Mouse (Mus musculus) neutrophil, adult 5-6 weeks (primary cell): ENCODE measurements around the gene S100a4. TPM values are rescaled to one million over a fixed set of nuclear protein-coding genes. Genes with fewer than 3 reads are reported as not detected.

Experiments used
- ATAC-seq: fragments of 151-379, 151-347 bp; 2 replicates; pipeline ENCODE4 v1.8.0; 2017; ENCODE audit warnings: mild to moderate bottlenecking, moderate TSS enrichment; ENCODE audit not compliant: insufficient number of reproducible peaks, poor library complexity, low FRiP score, severe bottlenecking; ENCODE audit errors: extremely low read depth
- total RNA-seq: library from RNA; stranded (forward); fragments of 200-1000 nt; gene quantifications from 2 replicates; pipeline ENCODE4 v1.2.3, GENCODE M21; 2017

Gene S100a4
- total RNA-seq, 1 experiment from 2014 or later, result 95.9 TPM

DNA sequence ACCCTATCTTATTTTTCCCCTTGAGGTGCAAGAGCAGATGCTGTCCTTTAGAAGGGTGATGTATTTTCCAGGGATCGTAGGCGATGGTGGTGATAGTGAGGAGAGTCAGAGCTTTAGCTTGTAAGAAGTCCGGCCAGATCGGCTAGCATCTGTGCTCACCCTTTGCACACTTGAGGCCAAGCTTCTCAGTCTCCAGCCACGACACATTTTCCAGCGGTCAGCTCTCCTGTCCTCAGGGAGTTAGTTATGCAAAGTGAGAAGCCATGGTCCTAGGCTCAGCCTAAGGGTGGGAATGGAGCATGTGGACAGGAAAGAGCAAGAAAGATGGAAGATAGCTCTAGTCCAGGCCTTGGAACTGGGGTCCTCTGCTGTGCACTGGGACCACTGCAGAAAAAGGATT, 6.8 kb upstream of the S100a4 start:
- no peak for ATAC-seq

DNA sequence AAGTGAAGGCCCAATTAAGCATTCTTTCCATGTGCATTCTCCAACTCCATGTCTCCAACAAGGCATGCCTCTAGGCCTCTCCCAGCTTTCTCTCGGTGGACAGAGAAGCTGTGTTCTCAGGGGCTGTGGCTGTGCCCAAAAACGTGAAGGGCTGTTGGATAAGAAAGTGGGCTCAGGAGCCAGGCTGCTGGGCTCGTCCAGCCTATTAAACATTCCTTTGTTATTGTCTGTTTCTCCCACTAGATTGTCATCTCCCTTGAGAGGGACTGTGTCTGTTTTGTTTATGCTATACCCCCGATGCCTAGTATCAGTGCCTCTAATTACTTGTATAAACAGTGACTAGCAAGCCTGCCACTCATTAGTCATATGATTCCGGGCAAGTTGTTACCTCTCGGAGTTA, 5.8 kb upstream of the S100a4 start:
- no peak for ATAC-seq

DNA sequence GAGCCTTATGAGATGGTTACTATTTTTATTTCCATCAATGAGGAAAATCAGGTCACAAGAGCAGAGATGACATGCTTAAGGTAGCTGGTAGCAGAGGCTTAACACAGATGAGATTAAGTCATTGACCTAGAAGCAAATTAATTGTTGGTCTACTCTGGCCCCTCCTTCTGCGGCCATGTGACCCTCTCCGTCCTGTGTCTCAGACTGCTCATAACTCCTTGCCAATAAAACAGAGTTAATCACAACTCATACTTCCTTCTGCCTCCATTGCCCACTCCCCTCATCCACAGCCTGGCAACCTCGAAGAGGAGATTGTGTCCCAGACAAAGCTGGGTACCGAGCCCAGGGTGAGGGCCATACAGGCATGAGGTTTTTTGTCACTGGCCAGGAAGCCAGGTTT, 5.4 kb upstream of the S100a4 start:
- no peak for ATAC-seq

DNA sequence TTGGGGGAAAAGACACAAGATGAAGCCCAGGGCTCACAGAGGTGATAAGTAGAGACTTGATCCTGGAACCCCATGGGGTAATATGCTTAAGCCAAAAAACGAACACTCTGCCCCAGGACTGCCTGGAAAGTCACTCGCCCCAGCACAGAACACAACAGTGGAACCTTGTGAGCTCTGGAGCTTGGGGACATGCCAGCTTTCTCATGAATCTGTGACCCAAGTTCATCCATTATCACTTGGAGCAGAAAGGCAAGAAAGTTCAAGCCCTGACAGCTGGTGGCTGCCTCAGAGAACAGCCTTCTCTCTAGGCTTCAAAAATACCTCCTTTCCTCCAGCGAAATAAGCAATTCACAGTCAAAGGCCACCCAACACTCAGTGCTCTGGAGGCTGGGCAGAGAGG, 4.2 kb upstream of the S100a4 start:
- ATAC-seq, result no peak

DNA sequence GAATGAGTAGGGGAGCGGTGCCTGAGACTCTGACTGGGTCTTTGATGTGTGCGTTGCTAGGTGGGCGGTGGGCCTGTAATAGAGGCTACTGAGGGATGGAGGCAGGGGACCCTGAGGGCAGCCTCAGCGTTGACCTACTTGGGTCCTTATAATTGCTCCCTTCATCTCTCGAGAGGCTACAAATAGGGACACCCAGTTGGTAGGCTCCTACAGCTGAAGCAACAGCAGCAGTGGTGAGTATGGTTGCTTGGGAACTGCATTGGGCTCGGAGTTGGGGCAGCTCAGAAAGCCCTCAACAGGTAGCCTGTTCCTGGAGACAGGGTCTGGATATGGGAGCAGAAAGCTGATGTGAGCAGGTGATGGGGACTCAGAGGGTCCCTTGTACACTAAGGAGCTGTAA, 3.5 kb upstream of the S100a4 start:
- no peak for ATAC-seq

DNA sequence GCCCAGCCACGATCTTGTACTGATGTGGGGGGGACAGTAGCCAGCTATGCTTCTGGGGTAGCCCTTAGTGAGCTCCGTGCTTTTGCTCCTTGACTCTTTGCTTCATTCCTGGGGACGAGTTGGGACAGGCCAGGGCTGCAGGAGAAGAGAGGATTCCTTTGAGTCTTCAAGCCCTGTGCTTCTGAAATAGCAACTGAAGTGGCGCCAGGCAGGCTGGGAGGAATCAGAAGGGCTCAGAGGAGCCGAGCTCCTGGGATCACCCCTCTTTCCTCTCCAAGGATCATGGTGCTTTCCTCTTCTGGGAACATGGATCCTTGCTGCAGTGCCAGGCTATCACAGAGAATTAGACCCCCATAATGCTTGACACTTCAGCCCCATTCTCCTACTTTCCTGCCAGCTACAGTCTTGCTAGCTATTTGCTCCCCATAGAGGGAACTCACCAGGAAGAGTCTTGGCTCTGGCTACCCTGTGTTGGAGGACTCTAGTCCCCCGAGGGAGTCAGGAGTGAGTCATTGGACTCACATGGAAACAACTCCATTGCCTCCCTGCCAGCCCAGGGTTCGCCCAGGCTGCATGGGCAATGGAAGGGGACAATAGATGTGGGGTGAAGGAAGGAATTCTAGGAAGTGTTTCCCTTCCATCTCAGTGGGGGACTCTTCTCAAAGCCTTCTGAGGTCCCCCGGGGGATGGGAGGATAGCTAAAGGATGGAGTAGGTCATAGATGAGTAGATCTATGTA, 2.9 kb upstream of the S100a4 start:
- ATAC-seq, result no peak

DNA sequence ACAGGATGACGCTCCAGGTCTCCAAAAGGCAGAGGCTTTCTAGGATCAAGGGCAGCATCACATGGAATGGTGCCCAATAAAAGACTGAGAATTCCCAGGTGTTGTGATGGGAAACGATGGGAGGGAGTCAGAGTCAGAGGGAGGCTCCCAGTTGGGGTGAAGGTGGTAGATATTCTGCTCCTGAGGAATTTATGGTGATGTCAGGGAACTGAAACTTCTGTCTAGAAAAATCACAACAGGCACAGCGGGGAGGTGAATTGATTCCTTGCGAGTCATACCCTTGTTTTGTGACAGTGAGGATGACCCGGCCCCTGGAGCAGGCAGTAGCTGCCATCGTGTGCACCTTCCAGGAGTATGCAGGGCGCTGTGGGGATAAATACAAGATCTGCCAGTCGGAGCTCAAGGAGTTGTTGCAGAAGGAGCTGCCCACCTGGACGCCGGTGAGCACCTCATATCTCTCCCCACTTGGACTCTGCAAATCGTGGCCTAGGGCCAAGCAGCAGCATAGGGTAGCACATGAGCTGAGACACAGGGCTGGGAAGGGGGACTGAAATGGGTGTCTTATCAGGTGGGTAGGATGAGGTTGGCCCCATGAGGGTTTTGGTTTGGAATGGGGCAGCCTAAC, 2.0 kb upstream of the S100a4 start, which contains the start of gene Gm42674:
TSS of gene Gm42674 (plus strand) at position 419 of the 625 bp plus-strand sequence.
- no peak for ATAC-seq

DNA sequence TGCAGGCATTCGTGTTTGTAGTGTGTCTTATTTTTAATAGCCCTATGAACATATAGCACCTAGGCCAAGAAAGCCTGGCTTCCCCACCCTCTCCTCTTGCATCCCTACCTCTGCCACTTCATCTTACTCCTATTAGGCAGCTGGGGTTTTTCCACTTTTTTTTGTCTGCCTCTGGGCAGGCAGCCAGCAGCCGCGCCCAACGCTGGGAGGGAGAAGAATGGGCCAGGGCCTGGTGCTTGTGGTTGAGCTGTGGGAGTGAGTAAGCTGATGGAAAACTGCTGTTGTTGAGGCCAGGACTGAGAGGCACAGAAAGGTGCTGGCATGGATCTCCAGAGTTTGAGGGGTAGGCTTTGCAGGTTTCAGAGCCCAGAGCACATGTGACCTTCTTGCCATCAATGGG, 845 bp downstream of the S100a4 start:
- ATAC-seq, result no peak

DNA sequence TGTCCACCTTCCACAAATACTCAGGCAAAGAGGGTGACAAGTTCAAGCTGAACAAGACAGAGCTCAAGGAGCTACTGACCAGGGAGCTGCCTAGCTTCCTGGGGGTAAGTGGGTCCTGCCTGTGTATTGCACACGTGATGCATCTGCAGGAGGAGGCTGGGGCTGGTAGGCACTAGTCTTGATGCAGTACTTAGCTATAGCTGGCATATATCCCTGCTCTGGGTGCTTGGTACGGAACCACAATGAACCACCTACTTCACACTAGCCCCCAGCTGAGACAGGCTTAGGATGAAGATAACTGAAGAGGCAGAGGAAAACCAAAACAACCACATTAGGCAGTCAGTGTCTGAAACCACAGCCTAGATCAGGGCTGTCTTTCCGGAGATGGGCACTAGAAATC, 1.5 kb downstream of the S100a4 start:
- no peak for ATAC-seq

DNA sequence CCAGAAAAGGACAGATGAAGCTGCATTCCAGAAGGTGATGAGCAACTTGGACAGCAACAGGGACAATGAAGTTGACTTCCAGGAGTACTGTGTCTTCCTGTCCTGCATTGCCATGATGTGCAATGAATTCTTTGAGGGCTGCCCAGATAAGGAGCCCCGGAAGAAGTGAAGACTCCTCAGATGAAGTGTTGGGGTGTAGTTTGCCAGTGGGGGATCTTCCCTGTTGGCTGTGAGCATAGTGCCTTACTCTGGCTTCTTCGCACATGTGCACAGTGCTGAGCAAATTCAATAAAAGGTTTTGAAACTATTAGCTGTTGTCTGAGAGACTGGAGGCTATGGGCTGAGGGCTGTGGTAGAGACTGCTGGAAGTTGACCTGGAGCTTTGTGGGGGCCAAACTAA, 2.2 kb downstream of the S100a4 start:
- no peak for ATAC-seq

DNA sequence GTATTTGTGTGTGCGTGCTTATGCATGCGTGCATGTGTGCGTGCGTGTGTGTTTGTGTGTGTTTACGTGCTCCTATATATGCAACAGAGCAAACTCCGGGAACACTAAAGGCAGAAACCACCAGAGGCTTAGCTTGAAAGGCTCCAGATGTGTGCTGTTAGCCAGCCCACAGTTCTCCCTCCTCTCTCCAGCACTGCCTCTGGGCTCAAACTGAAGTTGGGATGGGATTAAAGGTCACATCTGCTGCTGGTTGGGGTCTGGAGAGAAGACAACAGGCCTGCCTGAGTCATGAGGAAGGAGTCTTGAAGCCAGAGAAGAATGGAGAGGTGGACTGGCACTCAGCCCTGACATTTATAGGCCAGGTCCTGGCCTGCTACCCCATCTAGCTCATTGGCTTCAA, 2.6 kb downstream of the S100a4 start:
- ATAC-seq, result no peak

DNA sequence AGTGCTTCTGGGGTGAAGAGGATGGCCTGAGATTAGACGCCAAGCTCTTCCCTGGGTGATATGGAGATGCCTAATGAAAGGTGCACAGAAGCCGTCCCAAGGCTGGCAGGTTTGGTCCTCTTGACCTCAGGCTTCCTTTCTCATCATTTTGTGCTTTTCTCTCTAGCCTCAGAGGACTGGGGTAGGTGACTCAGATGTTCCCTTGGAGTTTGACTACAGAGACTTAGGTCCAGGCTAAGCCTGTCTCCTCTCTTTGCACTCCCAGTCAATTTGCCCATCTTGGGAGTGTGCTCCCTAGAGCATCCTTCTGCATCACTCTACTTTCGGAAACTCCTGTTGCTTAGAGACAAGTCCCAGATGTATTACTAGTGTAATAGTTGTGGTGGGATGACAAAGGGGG, 3.8 kb downstream of the S100a4 start:
- no peak for ATAC-seq

DNA sequence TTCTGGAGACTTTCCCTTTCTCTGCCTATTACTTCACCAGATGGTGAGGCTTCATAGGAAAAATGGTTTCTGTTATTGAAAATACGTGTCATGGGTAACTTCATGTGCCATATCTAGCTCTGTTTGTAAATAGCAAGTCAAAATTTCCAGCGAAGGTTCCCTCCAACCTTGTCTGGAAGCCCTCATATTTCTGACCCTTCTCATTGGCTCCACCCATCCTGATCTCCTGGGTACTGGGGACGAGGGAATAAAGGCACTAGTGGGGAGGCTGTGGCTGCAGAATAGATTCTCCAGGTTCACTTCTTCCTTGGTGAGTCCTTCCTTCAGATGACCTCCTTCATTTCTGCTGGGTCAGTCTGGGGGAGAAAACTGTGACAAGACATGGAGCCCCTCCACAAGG, 4.7 kb downstream of the S100a4 start, which contains the start of gene S100a5:
TSS of gene S100a5 (plus strand) at position 301 of the 400 bp plus-strand sequence.
- no peak for ATAC-seq

DNA sequence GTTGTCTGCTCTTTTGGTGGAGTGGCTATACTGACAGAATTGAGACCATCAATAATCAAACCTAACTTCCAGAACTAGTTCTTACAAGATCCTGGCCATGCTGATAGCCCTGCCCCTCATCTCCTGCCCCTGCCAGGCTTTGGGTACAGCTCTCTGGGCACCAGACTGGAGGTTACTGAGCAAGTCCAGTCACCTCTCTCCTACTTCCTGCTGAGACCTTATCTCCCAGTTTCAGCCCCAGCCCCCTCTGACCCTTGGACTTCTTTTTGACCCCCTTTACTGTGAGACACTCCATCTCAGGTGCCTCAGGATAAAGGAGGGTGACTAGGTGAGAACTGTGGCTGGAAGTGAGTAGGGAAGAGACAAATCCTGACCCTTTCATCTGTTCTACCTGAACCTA, 5.5 kb downstream of the S100a4 start:
- no peak for ATAC-seq

DNA sequence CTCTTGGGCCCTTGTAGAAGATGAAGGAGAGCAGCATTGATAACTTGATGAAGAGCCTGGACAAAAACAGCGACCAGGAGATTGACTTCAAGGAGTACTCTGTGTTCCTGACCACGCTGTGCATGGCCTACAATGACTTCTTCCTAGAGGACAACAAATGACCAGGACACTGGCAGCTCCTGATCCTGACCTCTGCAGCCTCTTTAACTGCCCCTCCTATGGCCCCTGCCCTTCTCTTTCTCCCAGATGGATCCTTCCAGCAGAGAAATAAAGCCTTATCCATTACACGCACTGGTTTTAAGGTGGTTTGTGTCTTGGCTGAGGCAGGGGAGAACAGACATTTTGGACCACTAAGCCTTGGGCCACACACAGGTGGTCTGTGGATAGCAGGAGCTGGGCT, 7.9 kb downstream of the S100a4 start:
- no peak for ATAC-seq

DNA sequence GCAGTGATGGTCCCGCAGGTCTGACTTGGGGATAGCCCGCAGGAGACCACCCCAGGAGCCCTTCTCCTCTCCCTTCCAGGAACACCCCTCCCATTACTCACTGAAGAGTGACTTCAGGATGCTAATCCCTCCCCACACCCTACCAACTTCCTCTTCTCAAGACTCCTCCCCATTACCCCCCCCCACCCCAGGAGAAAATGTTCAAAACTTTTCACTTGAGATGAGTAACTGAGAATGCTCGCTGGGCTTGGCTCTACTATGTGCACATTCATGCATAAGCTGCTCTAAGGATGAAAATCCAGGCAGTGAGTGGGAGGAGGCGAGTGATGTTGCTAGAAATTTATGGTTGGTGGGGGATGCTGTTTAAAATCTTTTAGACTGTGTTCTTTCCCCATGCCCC, 8.5 kb downstream of the S100a4 start:
- ATAC-seq, result peak; percentile 42

DNA sequence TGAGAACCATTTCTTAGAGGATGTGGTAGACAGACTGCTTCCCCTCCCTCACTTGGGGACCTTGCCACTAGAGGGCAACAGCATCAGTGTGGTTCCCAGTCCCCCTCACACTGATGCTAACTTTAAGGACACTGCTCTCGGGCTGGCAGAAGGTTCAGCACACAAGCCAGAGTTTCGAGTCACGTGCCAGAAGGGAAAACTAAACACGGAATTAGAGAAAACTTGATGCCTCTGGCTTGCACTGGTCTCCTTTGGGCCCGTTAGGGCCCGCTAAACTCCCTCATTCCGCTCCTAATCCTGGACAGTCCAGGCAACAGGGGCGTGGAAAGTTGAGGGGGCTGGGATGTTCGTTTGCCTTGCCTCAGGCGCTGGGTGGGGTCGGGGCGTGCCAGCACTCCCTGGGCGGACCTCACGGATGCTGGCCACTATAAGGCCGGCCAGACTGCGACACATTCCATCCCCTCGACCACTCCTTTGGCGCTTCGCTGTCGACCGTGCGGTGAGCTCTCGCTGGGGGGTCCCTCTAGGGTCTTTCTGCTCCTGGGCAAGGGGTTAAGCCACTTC, 9.2 kb downstream of the S100a4 start, which contains the start of gene S100a6:
TSS of gene S100a6 (plus strand) at position 155 of the 564 bp plus-strand sequence.
- ATAC-seq, result peak; percentile 78

DNA sequence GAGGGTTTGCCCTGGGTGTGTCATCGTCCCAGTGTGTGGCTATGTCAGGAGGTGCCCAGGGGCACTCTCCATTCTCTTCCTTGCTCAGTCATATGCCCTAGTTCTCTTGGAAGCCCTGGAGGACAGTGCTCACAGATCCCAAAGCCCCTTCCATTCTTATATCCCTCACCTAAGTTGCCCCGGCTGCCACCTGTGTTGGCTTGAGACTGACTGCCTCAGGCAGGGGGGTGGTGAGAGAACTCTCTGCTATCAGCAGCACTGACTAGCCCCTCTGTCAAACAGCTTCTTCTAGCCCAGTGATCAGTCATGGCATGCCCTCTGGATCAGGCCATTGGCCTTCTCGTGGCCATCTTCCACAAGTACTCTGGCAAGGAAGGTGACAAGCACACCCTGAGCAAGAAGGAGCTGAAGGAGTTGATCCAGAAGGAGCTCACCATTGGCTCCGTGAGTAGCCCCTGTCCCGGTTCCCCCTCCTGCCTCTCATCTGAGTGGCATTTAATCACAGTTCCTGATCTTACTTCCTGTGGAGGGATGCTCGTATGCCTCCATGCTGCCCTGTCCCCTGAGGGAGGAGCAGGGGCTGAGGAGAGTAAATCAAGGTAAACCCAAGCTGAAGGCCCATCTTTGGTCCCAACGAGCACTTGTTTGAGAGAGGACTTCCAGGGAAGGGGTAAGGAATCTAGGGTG, 10.0 kb downstream of the S100a4 start:
- no peak for ATAC-seq

DNA sequence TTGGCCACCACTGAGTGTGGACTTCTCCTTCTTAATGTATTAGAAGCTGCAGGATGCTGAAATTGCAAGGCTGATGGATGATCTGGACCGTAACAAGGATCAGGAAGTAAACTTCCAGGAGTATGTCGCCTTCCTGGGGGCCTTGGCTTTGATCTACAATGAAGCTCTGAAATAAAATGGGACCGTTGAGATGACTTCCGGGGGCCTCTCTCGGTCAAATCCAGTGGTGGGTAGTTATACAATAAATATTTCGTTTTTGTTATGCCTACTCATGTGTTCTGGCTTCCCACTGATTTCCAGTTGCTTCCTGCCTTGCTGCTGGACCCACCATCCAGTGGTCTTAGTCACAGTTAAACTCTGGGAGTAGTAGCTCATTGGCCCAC, 10.6 kb downstream of the S100a4 start:
- no peak for ATAC-seq
